Mouse (Mus musculus) activated CD4-positive, CD25-positive, alpha-beta regulatory T cell, adult 4 months (primary cell): ENCODE results near the gene Olfr1016. TPM values are rescaled to one million over a fixed set of nuclear protein-coding genes. Genes with fewer than 3 reads are reported as not detected.

Experiments
- ATAC-seq: one replicate; pipeline ENCODE4 v1.8.0; 2017
- polyA plus RNA-seq, 2 experiments: library from polyadenylated mRNA; unstranded; fragments of 100-300 nt; shearing (Covaris generic); gene quantifications; one replicate each; pipeline ENCODE4 v1.2.1; 2017

Olfr1016 gene
- not detected for polyA plus RNA-seq

DNA sequence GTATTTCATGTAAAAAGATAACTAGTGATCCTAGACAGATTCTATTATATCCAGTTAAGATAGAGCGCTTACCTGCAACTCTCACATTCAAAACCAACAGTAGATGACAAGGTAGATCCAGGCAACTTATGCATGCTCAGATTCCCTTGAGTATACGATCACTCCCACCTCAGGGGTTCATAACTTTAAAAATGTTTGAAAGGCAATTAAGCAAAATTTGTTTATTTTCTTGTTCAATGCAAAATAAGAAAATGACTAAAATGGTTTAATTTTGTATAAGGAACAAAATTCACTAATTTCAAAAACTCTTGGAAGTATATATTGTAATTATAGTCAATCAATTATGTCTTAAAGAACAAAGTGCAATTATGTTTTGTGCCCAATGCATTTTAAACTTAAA, at the start of gene Olfr1016:
Olfr1016 (minus strand) TSS at position 101 of the 400 bp plus-strand sequence.
- ATAC-seq: no peak

DNA sequence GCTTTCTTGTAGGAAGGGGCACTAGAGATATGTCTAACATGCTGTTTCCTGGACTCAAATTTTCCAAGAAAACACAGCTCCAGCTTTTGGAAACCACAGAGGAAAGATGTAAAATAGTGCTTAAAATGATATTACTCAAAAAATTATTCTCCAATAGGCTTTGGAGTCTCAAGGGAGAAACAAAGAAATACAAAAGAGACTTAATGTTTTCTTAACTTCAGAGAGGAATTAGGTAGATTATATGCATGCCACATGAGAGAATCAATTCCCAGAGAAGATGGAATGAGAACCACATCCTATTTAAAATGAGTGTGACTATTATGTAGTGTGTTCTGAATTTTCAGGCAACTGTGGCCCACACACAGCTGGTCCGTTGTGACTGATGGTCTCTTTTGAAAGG, 44.4 kb upstream of the Olfr1016 start, which contains the start of gene Olfr1020:
Olfr1020 (plus strand) TSS at position 301 of the 400 bp plus-strand sequence.
- ATAC-seq: no peak

GRCm38 (mm10) chr2:85845383-85845782, 43.0 kb upstream of the Olfr1016 start, which contains the start of gene Olfr1019:
Gene Olfr1019 (minus strand): TSS chr2:85845483.
- ATAC-seq: no peak

DNA sequence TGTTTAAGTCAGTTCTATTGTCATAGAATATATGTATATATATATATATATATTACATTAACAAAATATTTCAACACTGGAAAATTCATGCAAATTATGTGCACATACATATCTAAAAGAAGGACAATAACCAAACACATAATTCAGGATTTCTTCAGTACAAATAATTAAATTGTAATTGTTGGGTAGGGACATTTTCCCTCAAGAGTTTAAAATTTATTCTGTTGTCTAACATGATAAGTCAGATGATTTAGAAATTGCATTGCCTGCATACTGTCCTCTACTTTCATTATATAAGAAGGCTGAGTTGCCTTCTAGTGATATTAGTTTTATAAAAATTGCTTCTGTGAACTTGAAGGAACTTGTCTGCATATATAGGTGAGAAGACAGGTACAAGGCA, 15.8 kb upstream of the Olfr1016 start, which contains the start of gene Olfr1018:
Olfr1018 (plus strand) TSS at position 301 of the 400 bp plus-strand sequence.
- no peak for ATAC-seq

DNA sequence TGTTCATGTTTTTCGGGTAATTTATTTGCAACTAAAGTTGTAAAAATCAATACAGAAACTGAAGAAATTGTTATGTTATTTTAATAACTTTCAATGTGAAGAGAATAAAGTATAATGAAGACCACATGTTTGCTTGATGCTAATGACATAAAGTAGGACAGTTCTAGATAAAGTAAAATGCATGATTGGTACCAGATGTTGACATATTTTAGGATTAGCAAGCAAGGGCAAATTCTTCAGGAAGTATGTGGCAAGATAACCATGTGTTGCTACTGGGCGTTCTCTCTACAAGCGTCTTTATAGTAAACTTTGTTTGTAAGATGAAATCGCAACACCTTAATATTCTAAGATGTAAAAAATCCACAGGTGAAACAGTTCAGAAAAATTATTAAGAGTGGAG, 2.2 kb upstream of the Olfr1016 start:
- ATAC-seq: no peak

DNA sequence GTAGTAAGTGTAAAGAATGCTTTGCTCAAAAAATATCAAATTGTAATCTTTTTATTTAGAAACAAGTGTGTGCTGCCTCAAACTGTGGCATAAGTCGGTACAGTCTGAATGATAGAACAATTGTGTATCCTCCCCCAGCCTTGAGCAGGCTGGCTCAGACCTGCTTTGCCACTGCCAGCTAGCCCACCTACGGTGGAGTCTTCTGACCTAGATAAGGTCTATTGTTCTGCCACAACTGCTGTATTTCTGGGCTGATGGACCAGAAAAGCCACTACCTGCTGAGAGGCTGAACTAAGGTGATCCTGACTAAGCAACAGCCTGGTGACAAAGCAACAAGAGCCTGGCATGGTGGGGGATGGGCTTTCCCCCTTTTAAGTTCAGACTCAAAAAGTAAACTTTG, 10.0 kb downstream of the Olfr1016 start:
- no peak for ATAC-seq

DNA sequence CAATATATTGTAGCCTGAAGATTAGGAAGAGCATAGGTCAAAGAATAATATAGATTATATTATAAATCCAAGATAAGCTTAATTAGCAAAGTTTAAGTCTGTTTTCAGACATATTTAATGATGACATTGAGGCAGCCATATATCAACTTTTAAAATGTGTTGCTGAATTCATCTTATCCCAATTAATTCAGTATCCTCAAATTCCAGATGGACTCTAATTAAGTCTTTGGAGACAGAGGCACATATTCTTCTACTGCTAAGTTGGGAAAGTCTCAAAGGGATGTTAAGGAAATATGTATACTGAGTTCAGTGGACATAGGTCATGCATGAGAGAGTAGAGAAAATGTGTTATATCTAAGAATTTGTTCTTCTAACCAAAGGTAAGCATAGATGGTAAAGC, 20.6 kb downstream of the Olfr1016 start, which contains the start of gene Olfr1015:
Olfr1015 (plus strand) TSS at position 301 of the 400 bp plus-strand sequence.
- no peak for ATAC-seq

DNA sequence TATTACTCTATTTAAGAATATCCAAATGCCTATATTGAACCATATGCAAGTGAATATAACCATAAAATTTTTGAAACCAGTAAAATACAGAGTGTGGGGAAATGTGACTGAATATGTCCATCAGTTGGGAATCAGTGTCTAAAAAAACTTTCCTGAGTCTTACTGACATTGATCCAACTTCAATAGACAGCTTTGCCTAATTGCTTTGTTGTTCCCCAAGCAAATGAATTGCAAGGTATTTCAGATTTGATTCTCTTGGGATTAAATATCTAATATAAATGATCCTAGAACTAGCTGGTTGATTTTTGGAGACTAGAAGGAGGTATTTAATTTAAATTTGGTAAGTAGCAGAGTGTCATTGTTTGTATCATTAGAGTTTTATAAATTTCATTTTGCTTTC, 29.9 kb downstream of the Olfr1016 start, which contains the start of gene Olfr1014:
Olfr1014 (plus strand) TSS at position 301 of the 400 bp plus-strand sequence.
- no peak for ATAC-seq

GRCm38 (mm10) chr2:85766798-85767197, 35.5 kb downstream of the Olfr1016 start, which contains the start of gene Olfr1013:
Gene Olfr1013 (plus strand): TSS chr2:85767098.
- ATAC-seq: no peak

DNA sequence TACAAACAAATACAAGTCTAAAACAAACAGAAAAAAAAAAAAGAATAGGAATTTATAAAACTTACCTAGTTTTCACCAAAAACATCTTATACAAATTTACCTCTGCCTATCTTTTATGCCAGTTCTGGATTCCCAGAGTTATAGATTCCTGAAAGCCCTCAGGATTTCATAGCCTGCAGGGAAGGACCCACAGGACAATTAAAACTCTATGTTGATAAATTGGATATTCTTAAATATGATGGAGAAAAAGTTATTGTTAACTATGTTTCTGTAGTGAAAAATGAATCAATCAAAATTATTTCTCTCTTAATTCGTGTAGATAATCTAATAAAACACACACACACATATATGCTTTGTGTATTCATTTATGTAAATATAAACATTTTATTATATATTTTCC, 39.7 kb downstream of the Olfr1016 start, which contains the start of gene Olfr1012:
Olfr1012 (minus strand) TSS at position 101 of the 400 bp plus-strand sequence.
- ATAC-seq: no peak

- ATAC-seq: no peak
These were observed 48.5 kb downstream of the Olfr1016 start for GRCm38 (mm10) chr2:85753822-85754221.

Other genes starting within 250 kb of the Olfr1016 start
- gene Olfr996, start 223.3 kb downstream of the Olfr1016 start, polyA plus RNA-seq: not detected
- not detected for gene Olfr998, start 213.6 kb downstream of the Olfr1016 start, polyA plus RNA-seq
- gene Olfr1000, start 190.6 kb downstream of the Olfr1016 start, polyA plus RNA-seq: not detected
- not detected for gene Olfr1002, start 151.8 kb downstream of the Olfr1016 start, polyA plus RNA-seq
- not detected for gene Olfr154, start 138.1 kb downstream of the Olfr1016 start, polyA plus RNA-seq
- gene Olfr1006, start 123.8 kb downstream of the Olfr1016 start, polyA plus RNA-seq: not detected
- not detected for gene Olfr1008, start 113.1 kb downstream of the Olfr1016 start, polyA plus RNA-seq
- gene Olfr1009, start 87.1 kb downstream of the Olfr1016 start, polyA plus RNA-seq: not detected
- not detected for gene Olfr1012, start 39.8 kb downstream of the Olfr1016 start, polyA plus RNA-seq
- gene Olfr1013, start 35.4 kb downstream of the Olfr1016 start, polyA plus RNA-seq: not detected
- not detected for gene Olfr1014, start 29.8 kb downstream of the Olfr1016 start, polyA plus RNA-seq
- under 1 TPM in 1 of 2 experiments, not detected in 1; 0.13 TPM for gene Olfr1015, start 20.5 kb downstream of the Olfr1016 start, polyA plus RNA-seq
- not detected for gene Olfr1018, start 15.9 kb upstream of the Olfr1016 start, polyA plus RNA-seq
- not detected for gene Olfr1019, start 42.9 kb upstream of the Olfr1016 start, polyA plus RNA-seq
- gene Olfr1020, start 44.5 kb upstream of the Olfr1016 start, polyA plus RNA-seq: not detected
- not detected for gene Olfr1022, start 66.0 kb upstream of the Olfr1016 start, polyA plus RNA-seq
- not detected for gene Olfr1023, start 83.1 kb upstream of the Olfr1016 start, polyA plus RNA-seq
- not detected for gene Olfr1024, start 102.5 kb upstream of the Olfr1016 start, polyA plus RNA-seq
- gene Olfr1025-ps1, start 112.6 kb upstream of the Olfr1016 start, polyA plus RNA-seq: not detected
- not detected for gene Olfr1026, start 119.0 kb upstream of the Olfr1016 start, polyA plus RNA-seq
- gene Olfr1028, start 147.9 kb upstream of the Olfr1016 start, polyA plus RNA-seq: not detected
- gene Olfr1029, start 171.4 kb upstream of the Olfr1016 start, polyA plus RNA-seq: not detected
- gene Olfr1030, start 176.7 kb upstream of the Olfr1016 start, polyA plus RNA-seq: not detected
- gene Olfr1031, start 187.8 kb upstream of the Olfr1016 start, polyA plus RNA-seq: not detected
- not detected for gene Olfr1032, start 203.0 kb upstream of the Olfr1016 start, polyA plus RNA-seq
- 1 to 10 TPM in 1 of 2 experiments, not detected in 1; 1.2 TPM for gene Olfr1033, start 218.1 kb upstream of the Olfr1016 start, polyA plus RNA-seq
- gene Olfr1034, start 243.3 kb upstream of the Olfr1016 start, polyA plus RNA-seq: not detected